Mouse (Mus musculus) adrenal gland, adult 2 months (tissue): Measurements from ENCODE around the gene Lman1l. TPM values are rescaled to one million over a fixed set of nuclear protein-coding genes. Genes with fewer than 3 reads are reported as not detected.

Experiments used
- DNase-seq: peaks from one replicate; pipeline ENCODE4 v3.0.0; 2021
- polyA plus RNA-seq: library from polyadenylated mRNA; depleted of rRNA; stranded (reverse); fragments of >200 nt; gene quantifications from 2 replicates; pipeline ENCODE4 v1.2.3, GENCODE M21; 2012
- total RNA-seq, 2 experiments: library from RNA; stranded (reverse); gene quantifications; 2 replicates each; pipeline ENCODE4 v1.2.3; 2021

The Lman1l gene
- total and polyA plus RNA-seq, 3 experiments: not detected

DNA sequence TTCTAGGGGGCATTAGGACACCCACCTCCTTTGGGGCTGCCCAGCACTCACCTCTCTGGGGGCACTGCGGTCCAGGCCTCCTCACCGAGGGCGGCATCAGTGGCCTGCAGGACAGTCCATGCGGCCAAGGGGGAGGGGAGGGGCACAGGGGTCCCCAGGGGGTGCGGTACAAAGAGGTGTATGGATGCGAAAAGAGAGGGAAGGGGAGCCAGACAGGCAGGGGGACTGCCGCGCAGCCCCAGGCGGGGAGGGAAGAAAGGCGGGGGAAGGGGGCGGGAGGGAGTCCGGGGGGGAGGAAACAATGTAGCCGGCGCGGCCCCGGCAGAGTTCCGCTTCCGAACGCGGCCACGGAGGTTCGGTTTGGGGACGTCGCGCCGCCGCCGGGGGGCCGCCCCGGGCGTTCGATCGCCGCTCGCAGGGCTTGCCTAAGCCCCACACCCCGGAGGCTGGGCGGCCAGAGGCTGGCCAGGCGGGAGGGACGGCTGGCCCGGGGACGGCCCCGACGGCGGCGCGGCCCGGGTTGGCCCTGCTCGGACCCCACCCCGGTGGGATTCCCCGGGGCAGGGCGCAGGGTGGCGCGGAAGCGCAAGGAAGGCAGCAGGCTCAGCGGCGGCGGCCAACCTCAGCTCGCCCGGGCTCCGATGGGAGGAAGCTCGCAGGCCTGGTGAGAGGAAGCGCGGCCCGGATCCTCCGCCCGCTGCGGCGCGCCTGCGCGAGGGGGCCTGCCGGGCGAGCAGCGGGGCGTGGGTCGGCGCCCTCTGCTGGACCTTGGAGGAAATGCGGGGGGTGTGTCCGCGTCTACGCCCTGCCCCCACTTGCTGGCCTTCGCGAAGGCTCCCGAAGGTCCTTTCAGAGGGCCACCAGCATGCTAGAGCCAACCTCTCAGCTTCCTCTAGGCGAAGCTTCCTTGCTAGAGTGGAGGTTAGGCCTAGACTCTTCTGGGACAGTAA, 24.6 kb upstream of the Lman1l start:
- DNase-seq: peak; percentile 98

DNA sequence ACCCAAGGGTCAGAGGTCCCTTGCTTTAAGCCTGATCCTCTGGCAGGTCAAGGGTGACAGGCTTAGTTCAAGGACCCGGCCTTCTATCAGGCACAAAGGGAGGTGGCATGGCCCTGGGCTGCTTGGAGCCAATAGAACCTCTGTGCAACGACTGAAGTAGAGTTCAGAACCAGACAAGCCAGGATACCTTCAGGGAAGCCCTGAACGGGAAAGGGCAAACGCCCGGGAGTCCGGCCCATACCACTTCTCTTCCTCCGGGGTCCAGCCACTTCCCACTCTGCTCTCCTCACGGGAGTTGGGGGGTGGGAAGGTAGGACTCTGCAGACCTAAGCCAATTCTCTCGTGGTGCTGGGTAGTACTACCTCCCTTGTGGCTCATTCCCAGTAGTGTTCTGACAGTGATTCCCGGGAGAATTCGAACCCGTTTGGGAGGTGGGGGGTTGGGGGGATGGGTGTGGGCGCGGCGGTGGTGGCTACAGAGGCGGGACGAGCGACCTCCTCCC, 23.9 kb upstream of the Lman1l start:
- DNase-seq: peak; percentile 70

DNA sequence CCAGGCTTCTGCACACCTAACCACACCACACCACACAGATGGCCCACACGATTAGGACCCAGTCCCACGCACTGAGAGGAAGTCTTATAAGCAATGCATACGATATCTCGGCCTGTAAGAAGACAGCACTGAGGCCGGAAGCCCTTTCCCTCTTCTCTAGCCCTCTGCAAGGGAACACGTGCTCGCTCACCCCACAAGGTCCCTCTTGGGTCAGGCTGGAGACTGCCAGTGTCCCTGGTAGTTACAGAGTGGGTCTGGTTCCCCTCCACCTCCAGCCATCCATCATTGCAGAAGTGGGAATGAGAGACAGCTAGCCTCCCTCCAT, 23.2 kb upstream of the Lman1l start:
- DNase-seq: no peak

DNA sequence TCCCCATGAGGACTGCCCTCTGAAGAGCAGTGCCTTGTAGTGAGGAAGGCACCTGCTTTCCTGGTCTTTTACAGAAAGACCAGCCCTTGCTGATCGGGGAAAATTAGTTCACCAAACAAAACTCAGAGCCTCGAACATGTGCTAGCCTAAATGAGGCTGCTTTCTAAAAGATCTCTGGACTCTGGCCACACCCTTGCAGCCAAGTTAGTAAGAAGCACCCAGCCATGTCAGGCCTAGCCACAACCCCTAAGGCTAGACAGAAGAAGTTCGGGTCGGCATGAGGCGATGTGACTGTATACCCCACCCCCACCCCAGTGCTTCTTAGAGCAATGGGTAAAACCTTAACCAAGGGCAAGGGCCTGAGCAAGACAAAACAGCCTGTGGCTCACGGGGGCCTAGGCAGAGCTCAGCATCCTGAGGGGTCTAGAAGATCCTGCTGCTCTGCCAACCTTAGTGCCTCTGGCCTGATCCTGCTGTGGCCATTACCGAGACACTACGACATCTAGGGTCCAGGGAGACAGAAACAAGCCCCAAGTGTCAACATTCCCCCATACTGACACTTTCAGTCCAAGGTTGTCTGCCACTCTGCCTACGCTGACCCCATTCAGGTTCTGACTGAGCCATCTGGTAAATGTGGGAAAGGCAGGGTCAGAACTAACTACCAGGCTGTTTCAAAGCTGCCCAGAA, 22.7 kb upstream of the Lman1l start:
- DNase-seq: no peak

DNA sequence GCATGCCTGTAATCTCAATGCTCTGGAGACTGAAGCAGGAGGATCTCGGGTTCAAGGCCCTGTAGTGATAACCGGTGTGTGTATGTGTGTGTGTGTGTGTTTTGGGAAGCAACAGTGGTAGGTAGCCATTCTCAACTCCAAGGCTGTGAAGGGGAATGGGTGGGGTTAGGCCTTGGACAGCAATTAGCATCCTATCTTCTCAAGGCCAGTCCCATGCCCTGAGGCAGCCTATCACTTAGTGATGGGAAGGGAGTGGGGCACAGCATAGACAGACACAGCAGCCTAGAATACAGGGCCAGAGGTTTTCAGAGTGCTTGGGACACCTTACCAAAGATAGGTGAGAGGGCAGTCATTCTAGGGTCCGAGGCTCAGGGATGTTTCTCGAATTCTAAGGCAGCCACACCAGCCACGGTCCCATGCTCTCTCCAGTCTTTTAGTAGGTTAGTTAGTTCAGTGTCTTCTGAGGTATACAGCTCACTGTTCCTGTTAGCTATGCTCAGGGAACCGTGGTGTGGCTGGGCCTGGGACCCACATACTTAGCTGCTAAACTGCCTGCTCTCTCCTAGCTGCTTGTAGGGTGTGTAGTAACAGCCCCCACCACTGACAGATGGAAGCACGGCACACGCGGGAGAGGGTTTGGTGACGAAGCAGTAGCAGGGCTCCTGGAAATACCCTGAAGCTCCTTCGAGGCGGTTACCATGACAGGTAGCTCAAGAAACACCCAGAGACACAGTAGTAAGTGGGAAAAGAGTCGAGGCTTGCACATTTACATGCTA, 21.4 kb upstream of the Lman1l start:
- no peak for DNase-seq

DNA sequence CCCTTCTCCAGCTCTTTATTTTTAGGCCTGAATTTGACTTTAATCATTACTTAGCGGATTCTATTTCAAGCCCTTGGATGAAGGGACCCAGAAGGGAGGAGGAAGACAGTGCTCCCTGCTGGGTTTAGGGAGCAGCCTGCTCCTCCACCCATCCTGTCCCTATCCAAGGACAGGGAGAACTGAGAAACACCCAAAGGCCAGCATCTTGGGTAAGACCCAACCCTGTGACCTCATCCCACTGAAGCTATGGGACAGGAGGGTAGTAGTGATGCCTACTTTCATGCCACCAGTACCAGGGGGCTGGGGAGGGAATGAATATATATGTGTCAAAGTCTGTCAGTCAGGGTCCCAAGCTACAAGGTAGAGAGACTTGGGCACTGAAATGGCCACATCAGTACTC, 20.4 kb upstream of the Lman1l start:
- peak; percentile 62 for DNase-seq

DNA sequence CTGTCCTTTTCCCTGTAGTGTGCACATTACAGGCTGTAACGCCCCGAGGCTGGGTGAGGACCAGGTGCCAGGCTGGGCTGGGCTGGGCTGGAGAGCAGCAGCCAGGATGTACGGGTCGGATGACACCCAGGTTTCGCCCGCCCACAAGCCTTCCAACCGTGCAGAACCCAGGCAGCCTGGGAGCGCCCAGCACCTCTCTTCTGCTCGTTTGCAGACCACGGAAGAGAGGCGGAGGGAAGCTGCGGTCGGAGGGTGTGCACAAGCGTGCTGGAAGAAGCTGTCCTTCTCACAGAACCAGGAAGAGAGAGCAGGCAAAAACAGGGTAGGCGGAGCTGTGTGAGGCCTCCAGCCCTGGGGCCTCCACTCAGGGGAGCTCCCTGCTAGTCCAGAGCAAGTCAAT, 19.8 kb upstream of the Lman1l start:
- DNase-seq: peak; percentile 55

DNA sequence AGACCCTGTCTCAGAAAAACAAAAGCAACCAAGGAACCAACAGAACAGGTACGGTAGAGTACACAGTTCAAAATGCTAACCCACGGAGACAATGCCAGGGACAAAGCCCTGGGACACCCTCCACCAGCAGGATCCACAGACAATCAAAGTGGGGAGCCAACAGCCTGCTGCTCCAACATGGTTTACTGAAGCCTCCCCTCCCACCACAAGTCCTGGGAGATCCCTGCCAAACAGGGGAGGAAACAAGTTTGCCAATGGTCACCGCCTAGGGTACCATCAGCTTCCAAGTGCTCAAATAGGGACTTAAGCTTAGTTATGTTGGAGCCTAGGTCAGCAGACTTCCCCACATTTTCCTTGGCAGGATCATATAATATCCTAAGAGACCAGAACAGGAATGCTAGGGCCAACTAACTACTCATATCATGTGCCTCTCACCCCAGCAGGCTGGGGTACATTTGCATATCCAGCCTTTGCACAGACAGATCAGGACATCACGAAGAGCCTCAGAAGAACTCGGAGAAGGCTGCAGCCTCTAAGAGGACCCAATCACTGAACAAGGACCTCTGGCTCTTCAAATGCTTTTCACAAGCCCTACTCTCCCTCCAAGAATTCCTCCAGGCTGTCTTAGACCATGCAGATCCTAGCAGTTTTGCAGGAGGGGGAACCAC, 19.2 kb upstream of the Lman1l start:
- no peak for DNase-seq

DNA sequence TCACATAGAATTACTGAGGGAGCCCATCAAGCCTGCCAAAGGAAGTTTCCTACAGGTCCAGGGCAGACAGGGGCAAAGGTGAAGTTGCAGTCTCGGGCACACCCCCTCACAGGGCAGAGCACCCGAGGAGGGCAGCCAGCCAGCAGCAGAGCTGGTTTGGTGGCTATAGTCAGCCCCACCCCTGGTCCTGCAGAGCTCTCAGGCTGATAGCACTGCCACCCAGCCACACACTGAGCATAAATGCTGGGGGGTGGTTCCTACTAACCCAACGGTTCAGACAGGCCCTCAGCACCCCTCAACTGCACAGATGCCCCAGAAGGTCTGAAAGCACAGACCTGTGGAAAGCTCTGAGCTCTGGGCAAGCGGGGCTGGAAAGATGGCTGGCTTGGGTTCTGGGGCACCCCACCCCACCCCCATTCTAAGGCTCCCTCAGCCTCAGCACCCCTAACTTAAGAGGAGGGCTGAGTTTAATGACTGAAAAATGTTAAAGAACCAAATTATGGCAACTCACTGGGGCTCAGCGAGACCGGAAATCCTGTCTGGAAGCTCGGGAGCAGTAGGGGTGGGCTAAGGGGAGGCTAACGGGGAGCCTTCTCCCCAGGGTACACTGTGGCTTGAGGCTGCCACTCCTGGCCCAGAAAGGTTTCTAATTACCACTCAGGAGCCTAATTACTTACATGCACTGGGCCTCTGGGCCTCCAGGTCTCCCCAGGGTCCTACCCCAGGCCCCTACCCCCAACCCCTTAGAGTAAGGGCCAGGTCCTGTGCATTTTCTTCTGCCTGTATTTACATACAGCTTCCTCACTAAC, 18.3 kb upstream of the Lman1l start:
- peak; percentile 64 for DNase-seq

DNA sequence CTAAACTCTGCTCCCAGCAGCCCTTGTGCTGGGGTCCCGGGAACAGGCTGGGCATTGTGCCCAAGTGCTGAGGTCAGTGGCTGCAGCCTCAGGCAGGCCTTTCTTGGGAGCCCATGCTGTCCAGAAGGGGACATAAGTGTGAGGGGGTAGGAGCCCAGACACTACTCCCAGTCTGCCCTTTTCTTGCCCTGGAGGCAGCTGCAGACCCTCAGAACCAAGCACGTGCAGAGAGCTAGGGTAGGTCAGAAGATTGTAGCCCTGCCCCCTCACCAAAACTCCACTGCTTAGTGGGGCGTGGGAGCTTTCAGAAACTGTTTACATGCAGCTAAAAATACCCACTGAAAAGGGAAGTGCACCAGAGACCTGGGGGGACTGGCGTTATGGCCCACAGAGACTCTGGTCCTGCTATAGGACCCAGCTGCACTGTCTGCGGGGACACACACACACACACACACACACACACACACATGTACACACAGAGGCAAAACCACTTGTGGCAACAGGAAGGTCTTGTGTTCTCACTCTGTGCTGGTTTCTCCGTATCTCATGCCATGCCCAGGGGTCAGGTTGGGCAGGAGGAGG, 17.3 kb upstream of the Lman1l start:
- DNase-seq: peak; percentile 61

DNA sequence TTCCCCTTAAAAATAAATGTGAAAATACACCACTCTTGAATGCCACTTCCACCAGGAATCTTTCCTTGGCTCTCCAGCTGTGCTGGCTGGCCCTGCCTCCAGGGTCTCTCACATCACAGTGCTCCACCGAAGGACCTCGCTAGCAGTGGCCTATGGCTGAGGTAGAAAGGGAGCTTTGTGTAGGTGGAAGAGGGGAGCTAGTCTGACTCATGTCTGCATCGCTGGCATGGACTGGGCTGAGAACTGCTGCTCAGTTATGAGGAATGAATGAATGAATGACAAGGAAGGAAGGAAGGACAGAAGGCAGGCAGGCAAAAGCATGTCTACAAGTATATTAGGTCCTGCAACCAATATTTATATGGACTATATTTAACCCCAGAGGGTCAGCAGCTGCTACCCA, 16.7 kb upstream of the Lman1l start:
- DNase-seq: no peak

DNA sequence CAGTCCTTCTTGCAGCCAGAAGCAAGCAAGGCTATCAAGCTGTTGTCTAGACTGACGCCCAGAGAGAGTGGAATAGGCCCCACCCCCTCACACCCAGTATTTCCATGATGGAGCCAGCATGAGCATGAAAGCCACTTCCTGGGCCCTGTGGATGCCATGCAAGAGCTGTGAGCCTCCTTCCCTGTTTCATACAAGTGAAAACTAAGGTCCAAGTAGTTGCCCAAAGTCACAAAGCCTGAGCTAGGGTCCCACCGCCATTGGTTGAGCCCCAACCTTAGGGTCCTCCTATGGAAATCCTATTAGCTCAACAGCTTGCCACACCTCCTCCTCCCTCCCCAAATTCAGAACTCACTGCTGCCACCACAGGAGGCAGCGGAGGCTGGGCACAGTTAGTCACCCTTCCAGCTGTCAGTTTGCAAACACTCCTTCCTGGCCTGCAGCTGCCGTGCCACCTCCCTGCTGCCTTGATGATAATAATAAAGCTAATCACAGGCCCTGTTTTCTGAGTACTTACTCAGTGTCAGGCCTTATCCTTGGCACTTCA, 13.0 kb upstream of the Lman1l start:
- DNase-seq: peak; percentile 53

DNA sequence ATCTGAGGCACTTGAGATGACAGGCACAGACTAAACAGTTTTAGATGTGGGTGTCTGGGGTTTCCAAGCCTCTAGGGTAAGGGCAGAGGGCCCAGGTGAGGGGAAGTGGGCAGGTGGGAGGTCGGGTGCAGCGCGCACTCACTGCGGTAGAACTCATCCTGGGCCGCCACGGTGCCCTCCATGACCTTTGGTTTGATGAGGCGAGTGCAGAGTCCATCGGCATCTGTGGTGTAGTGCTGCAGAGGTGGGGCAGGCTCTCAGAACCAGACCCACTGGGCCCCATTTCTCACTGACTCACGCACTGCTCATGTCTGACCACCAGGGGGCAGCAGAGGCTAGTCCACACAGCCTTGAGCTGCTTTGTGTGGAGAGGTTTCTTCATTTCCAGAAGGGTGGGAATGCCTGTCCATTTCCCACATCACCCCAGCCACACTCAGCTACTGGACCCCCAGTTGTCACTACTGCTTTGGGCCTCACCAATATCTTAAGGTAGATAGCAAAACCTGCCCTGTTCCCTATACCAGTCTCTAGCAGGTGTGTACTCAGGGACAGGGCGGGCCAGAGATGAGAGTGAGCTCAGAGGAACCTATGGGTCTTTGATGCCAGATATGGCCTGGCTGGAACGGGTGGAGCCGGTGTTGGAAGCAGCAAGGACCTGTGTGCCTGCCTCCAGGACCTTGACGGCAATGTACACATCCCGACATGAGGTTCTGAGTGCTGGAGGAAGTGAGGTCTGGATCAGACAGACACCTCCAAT, 8.7 kb upstream of the Lman1l start:
- DNase-seq: peak; percentile 76

DNA sequence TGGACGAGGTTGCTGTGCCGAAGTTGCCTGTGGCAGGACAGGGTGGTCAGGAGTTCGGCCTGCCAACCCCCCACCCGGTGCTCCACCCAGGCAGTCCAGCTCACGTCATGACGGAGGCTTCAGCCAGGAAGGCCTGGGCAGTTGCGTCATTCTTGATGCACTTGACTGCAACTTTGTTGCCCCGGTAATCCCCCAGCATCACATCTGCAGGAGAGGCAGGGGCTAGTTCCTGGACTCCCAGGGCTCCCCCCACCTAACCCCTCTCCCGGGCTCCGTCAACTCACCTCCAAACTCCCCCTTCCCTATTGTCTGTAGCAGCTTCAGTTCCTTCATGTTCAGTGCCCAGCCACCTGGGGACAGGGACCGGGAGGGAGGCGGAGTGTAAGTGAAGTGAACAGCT, 8.1 kb upstream of the Lman1l start:
- no peak for DNase-seq

DNA sequence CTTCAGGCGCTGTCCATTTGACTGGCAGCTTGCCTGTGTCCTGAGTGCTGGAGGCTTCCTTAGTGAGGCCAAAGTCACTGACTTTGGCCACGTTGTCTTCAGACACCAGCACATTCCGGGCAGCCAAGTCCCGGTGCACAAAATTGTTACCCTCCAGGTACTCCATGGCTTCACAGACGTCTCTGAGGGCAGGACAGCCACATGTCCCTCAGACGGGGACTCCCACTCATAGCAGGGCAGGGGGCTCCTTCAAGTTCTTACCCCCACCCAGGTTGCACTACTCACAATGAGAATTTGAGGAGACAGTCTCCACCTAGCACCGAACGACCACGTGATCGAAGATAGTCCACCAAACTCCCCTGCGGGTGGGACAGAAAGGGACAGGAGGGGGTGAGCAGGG, 7.3 kb upstream of the Lman1l start:
- DNase-seq: no peak

DNA sequence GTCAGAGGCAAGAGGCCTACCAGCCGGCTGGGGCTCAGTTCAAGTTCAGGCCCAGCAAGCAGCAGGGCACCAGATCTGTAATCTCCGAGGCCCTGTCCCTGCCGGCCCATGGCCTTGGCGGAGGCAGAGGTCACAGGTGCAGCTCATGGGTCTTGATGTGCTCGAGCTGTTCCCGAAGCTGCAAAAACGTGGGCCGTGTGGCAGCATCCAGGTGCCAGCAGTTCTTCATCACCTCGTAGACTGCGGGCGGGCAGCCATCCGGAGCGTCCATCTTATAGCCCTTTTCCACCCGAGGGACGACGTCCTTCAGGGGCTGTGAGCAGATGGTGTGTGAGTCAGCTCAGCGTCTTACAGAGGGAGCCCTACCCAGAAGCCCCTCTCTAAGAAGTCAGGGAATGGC, 6.6 kb upstream of the Lman1l start:
- DNase-seq: no peak

DNA sequence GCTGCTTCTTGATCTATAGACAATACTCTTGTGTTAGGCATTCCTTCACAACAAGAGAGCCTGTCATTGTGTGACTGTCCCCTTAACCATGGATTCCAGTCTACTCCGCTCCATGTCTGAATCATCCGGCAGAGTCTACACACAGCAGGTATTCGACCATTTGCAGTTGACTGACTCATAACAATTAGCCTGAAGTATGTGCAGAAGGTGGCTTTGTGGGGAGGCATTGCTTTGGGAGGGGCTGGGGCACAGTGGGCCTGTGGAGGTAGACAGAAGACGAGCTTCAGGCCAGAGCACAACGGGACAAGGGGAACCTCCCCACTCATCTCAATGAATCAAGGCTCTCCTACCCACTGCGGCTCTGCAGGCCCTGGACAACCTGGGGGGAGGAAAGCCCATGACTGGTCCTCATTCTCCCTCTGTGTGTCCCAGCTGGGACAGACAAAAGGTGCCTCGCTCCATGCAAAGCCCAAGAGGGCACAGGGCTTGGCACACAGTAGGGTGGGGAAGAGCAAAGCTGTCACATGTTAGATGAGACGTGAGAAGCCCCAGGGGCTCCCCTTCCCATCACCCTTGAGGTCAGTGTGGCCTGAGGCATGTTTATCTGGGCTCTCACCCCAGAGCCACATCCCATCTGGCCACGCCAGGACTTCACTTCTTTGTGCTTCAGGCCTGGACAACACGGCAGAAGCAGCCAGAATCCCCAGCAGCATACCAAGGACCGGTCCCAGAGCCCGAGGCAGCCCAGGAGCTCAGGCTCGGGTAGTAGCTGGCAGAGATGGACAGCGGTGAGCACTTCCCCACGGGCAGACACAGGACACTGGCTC, 5.3 kb upstream of the Lman1l start:
- DNase-seq: no peak

DNA sequence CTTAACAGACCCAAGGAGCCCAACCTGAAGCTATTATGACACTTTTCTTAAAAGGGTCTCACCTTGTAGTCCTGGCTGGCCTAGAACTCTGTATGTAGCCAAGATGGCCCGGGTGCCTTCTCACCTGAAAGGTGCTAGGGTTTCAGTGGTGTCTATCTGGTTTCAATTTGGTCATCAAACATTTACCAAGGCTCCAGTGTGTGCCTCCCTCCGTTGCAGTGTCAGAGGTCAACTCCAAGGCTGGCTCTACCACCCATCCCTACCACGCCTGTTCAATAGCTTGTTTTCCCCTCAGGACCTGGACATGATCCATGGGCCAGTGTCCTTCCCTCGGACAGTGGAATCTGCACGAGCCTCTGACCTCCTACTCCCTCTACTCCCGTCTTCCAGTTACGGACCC, 3.7 kb upstream of the Lman1l start:
- no peak for DNase-seq

DNA sequence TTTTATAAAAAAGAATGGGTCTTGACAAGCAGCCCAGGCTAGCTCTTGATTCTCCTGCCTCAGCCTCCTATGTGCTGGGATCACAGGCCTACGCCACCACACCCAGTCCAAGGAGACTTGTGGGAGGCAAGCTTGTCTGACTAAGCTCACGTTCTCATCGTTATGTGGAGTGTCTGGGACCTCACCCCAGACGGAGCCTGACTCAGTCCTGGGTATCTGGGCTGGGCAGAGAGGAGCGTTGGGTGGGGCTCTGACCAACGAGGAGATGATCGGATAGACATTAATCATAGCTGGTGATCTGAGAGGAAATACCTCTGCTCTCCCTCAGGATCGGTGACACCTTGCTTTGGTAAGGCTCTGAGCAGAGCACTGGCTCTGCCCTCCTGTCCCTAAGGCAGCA, 1.7 kb downstream of the Lman1l start:
- no peak for DNase-seq
